Mouse (Mus musculus) lung, postnatal 0 days (tissue): ENCODE measurements at regions not wholly inside any gene's neighbourhood (a gene's known extent, or its start where the extent isn't known, plus 50 kb on each side); places are given as distances from the start of the nearest gene placed in this dataset.

Experiments used
- ATAC-seq: fragments of 200-750 bp; cut with Nextera tagmentation; 2 replicates; pipeline ENCODE4 v1.8.0; 2017; ENCODE audit warnings: moderate library complexity
- DNase-seq: peaks from one replicate; pipeline ENCODE4 v3.0.0-alpha.2; 2016; ENCODE audit warnings: low spot score
- H3K27ac ChIP-seq: fragments of 300-500 bp; sonication (generic); 2 replicates; pipeline ENCODE4 v1.5.1; 2014; ENCODE audit warnings: antibody characterized with exemption, mild to moderate bottlenecking, low read length, mixed read lengths
- H3K27me3 ChIP-seq: fragments of 300-500 bp; sonication (generic); replicated peaks from 2 replicates; pipeline ENCODE4 v1.6.1; 2014; ENCODE audit warnings: low read length, mixed read lengths; ENCODE audit not compliant: insufficient read depth
- H3K36me3 ChIP-seq: fragments of 300-500 bp; sonication (generic); 2 replicates; pipeline ENCODE4 v1.6.1; 2014; ENCODE audit warnings: low read length, mixed read lengths; ENCODE audit not compliant: insufficient read depth
- H3K4me1 ChIP-seq: fragments of 300-500 bp; sonication (generic); 2 replicates; pipeline ENCODE4 v1.6.1; 2014; ENCODE audit warnings: antibody characterized with exemption, low read depth, low read length, mixed read lengths; ENCODE audit not compliant: insufficient read depth
- H3K4me2 ChIP-seq: fragments of 300-500 bp; sonication (generic); replicated peaks from 2 replicates; pipeline ENCODE4 v1.6.1; 2014; ENCODE audit warnings: low read depth, mild to moderate bottlenecking, low read length, moderate library complexity, mixed read lengths
- H3K4me3 ChIP-seq: fragments of 300-500 bp; sonication (generic); 2 replicates; pipeline ENCODE4 v1.5.1; 2014; ENCODE audit warnings: low read depth, low read length
- H3K9ac ChIP-seq: fragments of 300-500 bp; sonication (generic); replicated peaks from 2 replicates; pipeline ENCODE4 v1.6.1; 2014; ENCODE audit warnings: low read depth, mild to moderate bottlenecking
- H3K9me3 ChIP-seq: fragments of 300-500 bp; sonication (generic); 2 replicates; pipeline ENCODE4 v1.6.1; 2016; ENCODE audit warnings: low read length, mixed read lengths
- CTCF ChIP-seq: IDR thresholded peaks from 2 replicates; pipeline ENCODE4 v1.5.1; 2016; ENCODE audit warnings: antibody characterized with exemption, mild to moderate bottlenecking
- EP300 ChIP-seq: IDR thresholded peaks from 2 replicates; pipeline ENCODE4 v1.6.1; 2016; ENCODE audit warnings: antibody characterized with exemption, mild to moderate bottlenecking, control low read depth
- WGBS: fragments of 180-500 bp; shearing (Covaris S2); extraction: QIAGEN DNeasy Blood & Tissue Kit; methylation state at CpG from one replicate; pipeline ENCODE4 v1.1.7; 2014; 5-methylcytosine and 5-hydroxymethylcytosine counted together

- Histone ChIP-seq H3K36me3 (no peaks in the 10 kb centered on the region), H3K27me3 (no peaks in the 10 kb centered on the region), H3K9me3 (no peaks in the 10 kb centered on the region), H3K27ac (no peak overlapping the region), H3K4me2 (no peak overlapping the region), H3K9ac (no peak overlapping the region), H3K4me1 (peaks cover 8% of the 10 kb centered on the region), H3K4me3 (no peak overlapping the region)
- TF ChIP-seq EP300 (no peak), CTCF (no peak)
- DNase-seq (no peak), ATAC-seq (no peak)
- 56% methylated on average over 6 of the region's 6 CpGs for WGBS
Observed at GRCm38 (mm10) chr2:27590511-27590910, 75.6 kb downstream of the Wdr5 start.

- no peaks in the 10 kb centered on the region for H3K36me3 ChIP-seq
- H3K27ac ChIP-seq = no peak overlapping the region
- ATAC-seq = no peak
- H3K9ac ChIP-seq = no peak overlapping the region
- H3K4me2 ChIP-seq = no peak overlapping the region
- peaks cover 12% of the 10 kb centered on the region for H3K4me1 ChIP-seq
- no peak for DNase-seq
- no peak overlapping the region for H3K4me3 ChIP-seq
- TF ChIP-seq CTCF (no peak), EP300 (no peak)
- 84% methylated on average over 5 of the region's 5 CpGs for WGBS
- no peaks in the 10 kb centered on the region for H3K27me3 ChIP-seq
- H3K9me3 ChIP-seq = no peaks in the 10 kb centered on the region
Observed at GRCm38 (mm10) chr2:27591668-27592067, 76.7 kb downstream of the Wdr5 start.

GRCm38 (mm10) chr2:27593338-27593737 lies 78.4 kb downstream of the Wdr5 start:
- no peaks in the 10 kb centered on the region for H3K9me3 ChIP-seq
- peaks cover 12% of the 10 kb centered on the region for H3K4me1 ChIP-seq
- no peaks in the 10 kb centered on the region for H3K27me3 ChIP-seq
- DNase-seq = peak; percentile 95
- ATAC-seq = peak; percentile 76
- H3K36me3 ChIP-seq = no peaks in the 10 kb centered on the region
- H3K4me2 ChIP-seq = no peak overlapping the region
- peak overlapping the region; percentile 89 for H3K27ac ChIP-seq
- no peak overlapping the region for H3K9ac ChIP-seq
- WGBS = 16% methylated on average over 10 of the region's 10 CpGs
- TF ChIP-seq CTCF (peak; percentile 52), EP300 (peak; percentile 80)
- no peak overlapping the region for H3K4me3 ChIP-seq

- H3K9me3 ChIP-seq = no peaks in the 10 kb centered on the region
- ATAC-seq (no peak), DNase-seq (no peak)
- H3K9ac ChIP-seq = no peak overlapping the region
- peaks cover 20% of the 10 kb centered on the region for H3K4me1 ChIP-seq
- TF ChIP-seq CTCF = no peak
- no peak for TF ChIP-seq EP300
- no peak overlapping the region for H3K27ac ChIP-seq
- H3K27me3 ChIP-seq = no peaks in the 10 kb centered on the region
- no peaks in the 10 kb centered on the region for H3K36me3 ChIP-seq
- WGBS = 93% methylated on average over 4 of the region's 4 CpGs
- no peak overlapping the region for H3K4me2 ChIP-seq
- H3K4me3 ChIP-seq = no peak overlapping the region
Observed at GRCm38 (mm10) chr2:27595251-27595650, 80.3 kb downstream of the Wdr5 start.

- no peaks in the 10 kb centered on the region for H3K27me3 ChIP-seq
- ATAC-seq (peak; percentile 33), DNase-seq (peak; percentile 77)
- no peak overlapping the region for H3K9ac ChIP-seq
- no peak overlapping the region for H3K4me2 ChIP-seq
- H3K27ac ChIP-seq = peak overlapping the region; percentile 54
- no peaks in the 10 kb centered on the region for H3K36me3 ChIP-seq
- WGBS = 47% methylated on average over 2 of the region's 2 CpGs
- no peak overlapping the region for H3K4me3 ChIP-seq
- H3K9me3 ChIP-seq = no peaks in the 10 kb centered on the region
- no peak for TF ChIP-seq EP300
- TF ChIP-seq CTCF = no peak
- peaks cover 20% of the 10 kb centered on the region for H3K4me1 ChIP-seq
Observed at GRCm38 (mm10) chr2:27596217-27596616, 80.0 kb upstream of the Rxra start.

GRCm38 (mm10) chr2:27596966-27597365 lies 79.3 kb upstream of the Rxra start:
- WGBS = 87% methylated on average over 1 of the region's 1 CpGs
- no peak for ATAC-seq
- H3K9ac ChIP-seq = no peak overlapping the region

GRCm38 (mm10) chr2:27597901-27598300 lies 78.3 kb upstream of the Rxra start:
- Histone ChIP-seq H3K4me2 (no peak overlapping the region), H3K36me3 (no peaks in the 10 kb centered on the region), H3K9me3 (no peaks in the 10 kb centered on the region), H3K9ac (no peak overlapping the region), H3K27me3 (no peaks in the 10 kb centered on the region), H3K4me3 (no peak overlapping the region), H3K27ac (no peak overlapping the region), H3K4me1 (peaks cover 16% of the 10 kb centered on the region)
- no peak for DNase-seq
- TF ChIP-seq EP300 (no peak), CTCF (no peak)
- 80% methylated on average over 4 of the region's 4 CpGs for WGBS
- no peak for ATAC-seq

More at GRCm38 (mm10) chr2:27596966-27597365, 79.3 kb upstream of the Rxra start:
- Histone ChIP-seq H3K9me3 (no peaks in the 10 kb centered on the region), H3K27me3 (no peaks in the 10 kb centered on the region), H3K4me1 (peaks cover 20% of the 10 kb centered on the region), H3K4me3 (no peak overlapping the region), H3K4me2 (no peak overlapping the region), H3K36me3 (no peaks in the 10 kb centered on the region), H3K27ac (peak overlapping the region; percentile 54)
- DNase-seq = no peak
- TF ChIP-seq EP300 (no peak), CTCF (no peak)
